Mouse (Mus musculus): ENCODE data around the gene Egln3. TPM values are rescaled to one million over a fixed set of nuclear protein-coding genes. Genes with fewer than 3 reads are reported as not detected.

Egln3 gene
- polyA plus RNA-seq (2015; fragmentation: Nextera tagmentation; extraction: Ambion mirVana) = 1.6 and 1.8 TPM in 2 replicates

DNA sequence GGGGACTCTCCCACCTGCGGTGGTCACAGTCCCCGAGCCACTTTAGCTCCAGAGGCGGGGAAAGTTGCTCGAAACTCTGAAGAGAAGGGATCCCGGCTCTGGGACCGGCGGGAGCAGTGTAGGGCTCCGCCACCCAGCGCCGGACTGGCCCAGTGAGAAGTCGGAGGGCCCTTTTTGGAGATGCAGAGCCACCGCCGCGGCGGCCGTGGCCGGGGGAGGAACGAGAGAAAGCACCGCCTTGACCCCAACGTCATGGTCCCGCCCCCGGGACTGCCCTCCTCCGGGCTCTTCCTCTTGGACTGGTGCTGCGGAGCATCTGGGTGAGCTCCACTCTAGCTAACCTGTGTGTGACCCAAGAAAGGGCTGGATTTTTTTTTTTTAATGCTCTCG, at the start of gene Egln3:
Gene Egln3 (minus strand): TSS at position 205 of the 390 bp plus-strand sequence.
- Histone ChIP-seq H3K36me3 (no peaks in the 10 kb centered on the region), H3K9me3 (replicated peaks) (no peaks in the 10 kb centered on the region), H3K27me3 (peaks cover 45% of the 10 kb centered on the region), H3K27ac (no peak within 1 kb of the TSS), H3K9ac (peak within 1 kb of the TSS; percentile 62), H3K4me2 (peak within 1 kb of the TSS; percentile 80), H3K4me1 (replicated peaks) (peaks cover 19% of the 10 kb centered on the region), H3K4me3 (replicated peaks) (peak within 1 kb of the TSS; percentile 59)
- WGBS (ENCODE audit: insufficient replicate concordance) = under 1% methylated on average over 25 of the region's 25 CpGs
- peak; percentile 83 for ATAC-seq (ENCODE audit: low read depth)
- DNase-seq = peak; percentile 62

DNA sequence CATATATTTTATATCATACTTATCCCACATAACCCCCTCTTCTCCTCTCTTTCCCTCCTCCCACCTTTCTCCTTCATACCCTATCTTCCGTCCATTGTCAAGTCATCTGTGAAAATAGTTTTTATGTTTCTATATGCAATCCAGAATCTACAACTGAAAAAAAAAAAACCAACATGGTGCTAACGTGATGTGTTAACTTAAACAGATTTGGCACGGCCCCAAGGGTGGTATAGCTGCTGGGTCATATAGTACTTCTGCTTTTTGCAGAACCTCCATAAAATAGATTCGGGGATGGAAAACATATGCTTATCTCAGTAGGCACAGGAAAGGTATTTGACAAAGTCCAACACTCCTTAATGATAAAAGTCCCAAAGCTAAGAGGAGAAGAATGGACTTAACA, 49.8 kb upstream of the Egln3 start:
- no peak overlapping the region for H3K9ac ChIP-seq
- H3K27ac ChIP-seq = no peak overlapping the region
- DNase-seq (no peak), ATAC-seq (ENCODE audit: low read depth) (no peak)
- no peaks in the 10 kb centered on the region for H3K36me3 ChIP-seq
- H3K4me3 ChIP-seq (replicated peaks) = no peak overlapping the region
- peaks cover 3% of the 10 kb centered on the region; the same call in 1 of the 2 replicates for H3K4me1 ChIP-seq (replicated peaks)
- H3K4me2 ChIP-seq = no peak overlapping the region
- no peaks in the 10 kb centered on the region for H3K9me3 ChIP-seq (replicated peaks)
- H3K27me3 ChIP-seq = no peaks in the 10 kb centered on the region
- 32% methylated on average over 4 of the region's 4 CpGs for WGBS (ENCODE audit: insufficient replicate concordance)

DNA sequence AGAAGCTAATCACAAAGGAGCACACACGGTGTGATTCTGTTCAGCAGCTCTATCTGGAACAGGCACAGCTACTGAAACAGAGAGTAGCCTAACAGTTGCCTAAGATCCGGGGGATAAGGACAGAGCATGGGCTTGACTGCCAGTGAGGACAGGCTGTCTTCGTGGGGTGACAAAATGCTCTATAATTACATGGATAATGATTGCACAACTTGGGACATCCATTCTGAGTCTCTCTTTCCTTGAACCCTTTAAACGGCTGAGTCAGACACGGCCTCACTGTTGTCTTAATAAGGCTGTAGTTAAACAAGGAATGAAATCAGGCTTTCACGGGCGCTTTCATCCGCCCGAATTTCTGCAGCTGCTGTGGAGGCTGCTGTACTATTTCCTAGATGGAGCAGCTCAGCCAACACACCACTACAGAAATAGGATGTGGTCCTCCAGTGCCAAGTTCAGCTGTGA, 48.3 kb upstream of the Egln3 start:
- peaks cover 3% of the 10 kb centered on the region; the same call in 1 of the 2 replicates for H3K4me1 ChIP-seq (replicated peaks)
- 56% methylated on average over 9 of the region's 9 CpGs for WGBS (ENCODE audit: insufficient replicate concordance)
- H3K27ac ChIP-seq = no peak overlapping the region
- H3K36me3 ChIP-seq = no peaks in the 10 kb centered on the region
- no peaks in the 10 kb centered on the region for H3K27me3 ChIP-seq
- no peaks in the 10 kb centered on the region for H3K9me3 ChIP-seq (replicated peaks)
- H3K9ac ChIP-seq = no peak overlapping the region
- DNase-seq (no peak), ATAC-seq (ENCODE audit: low read depth) (no peak; the same call in 1 of the 2 replicates)
- no peak overlapping the region for H3K4me2 ChIP-seq
- no peak overlapping the region for H3K4me3 ChIP-seq (replicated peaks)

DNA sequence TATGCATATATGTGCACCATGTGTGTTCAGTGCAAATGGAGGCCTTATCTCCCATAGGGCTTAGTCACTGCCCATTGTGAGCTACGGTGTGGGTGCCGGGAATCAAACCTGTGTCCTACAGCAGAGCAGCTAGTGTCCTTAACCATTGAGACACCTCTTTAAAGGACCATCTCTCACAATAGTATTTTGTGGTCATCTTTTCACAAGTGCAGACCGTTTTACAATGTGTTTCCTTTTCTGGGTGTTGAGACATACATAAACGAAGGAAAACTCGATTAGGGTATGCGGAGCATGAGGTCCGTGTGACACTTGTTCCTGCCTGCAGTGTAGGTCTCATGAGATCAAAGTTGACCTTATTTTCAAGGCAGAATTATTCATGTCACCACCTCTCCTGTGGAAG, 44.2 kb upstream of the Egln3 start:
- ATAC-seq (ENCODE audit: low read depth) = no peak
- no peaks in the 10 kb centered on the region for H3K4me1 ChIP-seq (replicated peaks)
- H3K9ac ChIP-seq = no peak overlapping the region
- no peak for DNase-seq
- no peaks in the 10 kb centered on the region for H3K36me3 ChIP-seq
- no peaks in the 10 kb centered on the region for H3K27me3 ChIP-seq
- no peak overlapping the region for H3K4me2 ChIP-seq
- no peak overlapping the region for H3K4me3 ChIP-seq (replicated peaks)
- no peaks in the 10 kb centered on the region for H3K9me3 ChIP-seq (replicated peaks)
- WGBS (ENCODE audit: insufficient replicate concordance) = 75% methylated on average over 7 of the region's 7 CpGs
- no peak overlapping the region for H3K27ac ChIP-seq

DNA sequence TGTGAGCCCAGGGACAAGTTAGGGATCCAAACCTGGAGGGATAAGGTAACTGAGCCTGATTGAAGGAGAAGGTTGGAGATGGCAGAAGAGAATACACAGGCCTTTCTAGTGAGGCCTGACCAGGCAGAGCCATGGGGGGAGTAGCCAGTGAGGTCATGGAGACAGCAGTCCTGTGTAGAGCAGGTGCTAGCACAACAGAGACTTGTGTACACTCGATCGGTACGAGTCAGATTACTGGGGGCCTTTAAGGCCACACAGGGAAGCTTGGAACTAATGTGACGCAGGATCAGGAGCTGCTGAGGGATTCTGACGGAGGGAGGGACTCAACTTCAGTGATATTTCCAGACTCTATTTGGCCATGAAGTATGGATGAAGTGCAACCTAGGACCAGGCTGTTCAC, 39.5 kb upstream of the Egln3 start:
- ATAC-seq (ENCODE audit: low read depth) (no peak), DNase-seq (no peak)
- no peak overlapping the region for H3K4me3 ChIP-seq (replicated peaks)
- H3K27me3 ChIP-seq = no peaks in the 10 kb centered on the region
- WGBS (ENCODE audit: insufficient replicate concordance) = 73% methylated on average over 5 of the region's 5 CpGs
- no peaks in the 10 kb centered on the region for H3K9me3 ChIP-seq (replicated peaks)
- no peaks in the 10 kb centered on the region for H3K4me1 ChIP-seq (replicated peaks)
- H3K27ac ChIP-seq = no peak overlapping the region
- no peaks in the 10 kb centered on the region for H3K36me3 ChIP-seq
- H3K4me2 ChIP-seq = no peak overlapping the region
- H3K9ac ChIP-seq = no peak overlapping the region

DNA sequence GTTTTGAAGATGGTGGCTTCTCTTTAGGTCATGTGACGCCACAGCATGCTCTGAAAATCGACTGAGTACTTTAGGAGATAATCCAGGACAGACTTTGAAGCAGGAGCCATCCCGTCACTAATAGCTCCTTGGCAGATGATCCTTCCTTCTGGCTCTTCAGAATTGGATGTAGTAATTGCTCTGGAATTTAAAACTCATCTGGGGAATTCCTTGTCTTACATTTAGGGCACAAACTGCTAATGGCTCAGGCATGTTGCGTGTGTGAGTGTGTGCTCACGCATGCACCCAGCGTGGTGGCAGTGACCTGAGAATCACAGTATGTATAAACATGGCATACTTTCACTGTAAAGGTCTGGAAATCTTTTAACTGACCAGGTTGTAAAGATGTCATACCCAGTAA, 38.3 kb upstream of the Egln3 start:
- Histone ChIP-seq H3K4me2 (no peak overlapping the region), H3K27me3 (no peaks in the 10 kb centered on the region), H3K9me3 (replicated peaks) (no peaks in the 10 kb centered on the region), H3K4me1 (replicated peaks) (no peaks in the 10 kb centered on the region), H3K36me3 (no peaks in the 10 kb centered on the region), H3K27ac (no peak overlapping the region), H3K9ac (no peak overlapping the region), H3K4me3 (replicated peaks) (no peak overlapping the region)
- DNase-seq = no peak
- no peak for ATAC-seq (ENCODE audit: low read depth)
- WGBS (ENCODE audit: insufficient replicate concordance) = 73% methylated on average over 6 of the region's 6 CpGs

DNA sequence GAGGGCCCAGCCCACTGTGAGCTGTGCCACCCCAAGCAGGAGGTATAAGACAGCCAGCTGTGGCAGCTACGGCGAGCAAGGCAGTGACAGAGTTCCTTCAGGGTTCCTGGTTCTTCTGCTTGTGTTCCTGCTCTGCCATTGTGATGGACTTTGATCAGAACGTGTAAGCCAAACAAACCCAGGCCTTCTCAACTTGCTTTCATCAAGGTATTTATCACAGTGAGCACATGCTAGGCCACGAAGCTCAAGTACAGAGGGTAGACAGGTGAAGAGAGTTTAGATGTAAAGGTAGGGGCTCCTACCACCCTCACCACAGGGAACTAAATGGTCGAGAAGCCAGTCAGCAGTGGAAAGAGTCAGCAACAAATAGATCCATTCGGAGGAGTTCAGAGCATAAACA, 30.1 kb upstream of the Egln3 start:
- Histone ChIP-seq H3K9ac (no peak overlapping the region), H3K27me3 (no peaks in the 10 kb centered on the region), H3K4me2 (no peak overlapping the region), H3K4me1 (replicated peaks) (no peaks in the 10 kb centered on the region), H3K27ac (no peak overlapping the region), H3K9me3 (replicated peaks) (no peaks in the 10 kb centered on the region), H3K36me3 (no peaks in the 10 kb centered on the region), H3K4me3 (replicated peaks) (no peak overlapping the region)
- 56% methylated on average over 6 of the region's 6 CpGs for WGBS (ENCODE audit: insufficient replicate concordance)
- DNase-seq = no peak
- ATAC-seq (ENCODE audit: low read depth) = no peak

DNA sequence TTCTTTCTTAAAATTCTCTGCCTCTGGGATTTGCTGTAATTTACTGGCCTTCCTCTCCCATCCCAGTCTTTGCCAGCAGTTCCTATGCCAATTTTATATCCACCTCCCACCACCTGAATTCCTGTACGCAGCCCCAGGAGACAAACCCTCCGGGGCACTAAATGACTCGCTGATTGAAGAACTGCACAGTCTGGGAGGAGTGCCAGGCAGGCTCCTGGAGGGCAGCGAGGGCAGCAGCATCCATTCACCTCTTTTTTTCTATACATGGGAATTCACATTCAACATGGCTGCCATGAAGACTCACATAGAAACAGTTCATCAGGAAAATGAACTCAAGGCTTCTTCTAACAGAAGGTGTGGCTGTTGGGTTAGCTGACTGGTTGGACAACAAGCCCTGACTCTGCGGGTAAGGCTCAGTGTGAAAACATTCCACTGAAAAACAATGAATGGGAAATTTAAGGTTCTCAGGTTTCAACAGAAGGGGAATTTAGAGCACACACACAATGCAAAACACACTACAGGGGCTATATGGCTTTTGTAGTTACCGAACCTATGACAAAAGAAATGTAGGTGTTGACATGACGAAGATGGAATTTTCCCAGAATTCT, 29.4 kb upstream of the Egln3 start:
- H3K9ac ChIP-seq = no peak overlapping the region
- H3K9me3 ChIP-seq (replicated peaks) = no peaks in the 10 kb centered on the region
- H3K27ac ChIP-seq = no peak overlapping the region
- H3K4me3 ChIP-seq (replicated peaks) = no peak overlapping the region
- no peaks in the 10 kb centered on the region for H3K36me3 ChIP-seq
- no peaks in the 10 kb centered on the region for H3K27me3 ChIP-seq
- H3K4me1 ChIP-seq (replicated peaks) = no peaks in the 10 kb centered on the region
- DNase-seq (no peak), ATAC-seq (ENCODE audit: low read depth) (no peak)
- no peak overlapping the region for H3K4me2 ChIP-seq
- WGBS (ENCODE audit: insufficient replicate concordance) = 63% methylated on average over 7 of the region's 7 CpGs

DNA sequence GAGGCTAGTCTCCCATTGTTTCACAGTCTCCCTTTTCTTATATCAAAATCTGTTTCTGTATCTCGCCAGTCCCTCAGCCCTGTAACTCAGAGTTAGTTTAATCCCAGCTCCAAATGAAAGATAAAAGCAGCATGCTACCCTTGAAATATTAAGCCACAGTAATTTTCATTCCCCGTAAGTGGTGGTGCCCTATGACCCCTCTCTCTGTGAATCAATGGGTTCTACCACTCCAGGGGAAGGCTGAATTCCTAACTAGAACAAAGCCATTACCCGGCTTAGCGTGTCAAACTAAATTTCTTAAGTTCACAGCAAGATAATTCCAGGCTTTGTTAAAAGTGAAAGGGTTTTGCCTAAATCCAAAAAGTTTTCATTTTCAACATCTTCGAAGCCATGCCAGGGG, 28.8 kb upstream of the Egln3 start:
- Histone ChIP-seq H3K4me1 (replicated peaks) (no peaks in the 10 kb centered on the region), H3K9ac (no peak overlapping the region), H3K4me3 (replicated peaks) (no peak overlapping the region), H3K9me3 (replicated peaks) (no peaks in the 10 kb centered on the region), H3K27ac (no peak overlapping the region), H3K4me2 (no peak overlapping the region), H3K27me3 (no peaks in the 10 kb centered on the region), H3K36me3 (no peaks in the 10 kb centered on the region)
- ATAC-seq (ENCODE audit: low read depth) (no peak), DNase-seq (no peak)
- WGBS (ENCODE audit: insufficient replicate concordance) = 73% methylated on average over 5 of the region's 5 CpGs

DNA sequence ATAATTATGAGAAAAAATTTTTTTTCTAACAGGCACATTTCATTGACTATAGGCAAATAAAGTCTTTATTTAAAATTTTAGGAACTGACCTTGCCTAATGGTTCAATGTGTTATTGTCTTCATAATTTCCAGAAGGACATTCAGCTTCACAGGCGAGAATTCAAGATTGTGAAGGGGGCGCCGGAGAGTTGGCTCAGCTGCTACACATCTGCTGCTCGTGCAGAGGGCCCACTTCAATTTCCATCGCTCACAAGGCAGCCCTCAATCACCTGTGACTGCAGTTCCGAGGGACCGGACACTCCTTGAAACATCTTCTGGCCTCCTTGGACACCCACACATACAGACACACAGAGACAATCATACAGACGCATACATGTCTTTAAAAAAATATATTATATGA, 23.9 kb upstream of the Egln3 start:
- no peak overlapping the region for H3K4me2 ChIP-seq
- H3K27me3 ChIP-seq = no peaks in the 10 kb centered on the region
- DNase-seq (no peak), ATAC-seq (ENCODE audit: low read depth) (no peak)
- H3K9me3 ChIP-seq (replicated peaks) = no peaks in the 10 kb centered on the region
- no peaks in the 10 kb centered on the region for H3K36me3 ChIP-seq
- H3K4me1 ChIP-seq (replicated peaks) = no peaks in the 10 kb centered on the region
- 70% methylated on average over 8 of the region's 8 CpGs for WGBS (ENCODE audit: insufficient replicate concordance)
- no peak overlapping the region for H3K4me3 ChIP-seq (replicated peaks)
- no peak overlapping the region for H3K9ac ChIP-seq
- H3K27ac ChIP-seq = no peak overlapping the region

DNA sequence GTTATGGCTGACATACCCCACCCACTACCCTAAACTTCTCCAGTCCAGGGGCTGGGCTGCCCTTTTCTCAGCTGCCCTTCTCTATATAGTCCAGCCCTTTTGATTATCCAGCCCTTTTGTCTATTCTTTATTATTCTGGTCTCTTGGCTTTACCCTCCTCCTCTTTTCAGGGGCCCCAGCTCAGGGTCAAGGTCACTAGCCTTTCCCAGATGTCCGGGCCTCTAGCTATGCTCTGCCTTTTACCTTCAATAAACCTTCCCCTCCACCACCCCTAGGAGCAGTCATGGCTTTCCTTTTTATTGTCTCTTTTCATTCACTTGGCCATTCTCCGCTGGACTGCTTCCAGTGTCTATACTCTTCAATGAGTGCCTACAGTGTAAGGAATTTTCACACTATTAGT, 22.7 kb upstream of the Egln3 start:
- Histone ChIP-seq H3K9ac (no peak overlapping the region), H3K27ac (no peak overlapping the region), H3K36me3 (no peaks in the 10 kb centered on the region), H3K4me1 (replicated peaks) (no peaks in the 10 kb centered on the region), H3K4me3 (replicated peaks) (no peak overlapping the region), H3K4me2 (no peak overlapping the region), H3K27me3 (no peaks in the 10 kb centered on the region), H3K9me3 (replicated peaks) (no peaks in the 10 kb centered on the region)
- WGBS (ENCODE audit: insufficient replicate concordance) = 61% methylated on average over 2 of the region's 2 CpGs
- DNase-seq = no peak
- no peak for ATAC-seq (ENCODE audit: low read depth)

DNA sequence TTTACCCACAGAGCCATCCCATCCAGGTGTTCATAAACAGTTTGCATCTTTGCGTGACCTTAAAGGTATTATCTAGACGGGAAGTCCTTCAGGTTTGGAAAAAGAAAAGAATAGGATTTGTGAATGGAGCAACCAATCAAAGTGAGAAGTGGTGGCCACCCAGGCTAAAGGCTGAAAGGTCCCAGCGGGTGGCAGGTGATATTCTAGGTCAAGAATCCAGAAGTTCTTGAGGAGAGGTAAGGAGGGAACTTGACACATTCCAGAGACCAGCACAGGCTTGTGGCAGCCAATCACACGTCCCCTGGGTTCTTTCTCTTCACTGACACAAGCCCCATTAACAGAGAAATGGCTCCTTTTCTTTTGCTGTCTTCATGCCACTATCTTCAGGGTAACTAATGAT, 21.9 kb upstream of the Egln3 start:
- Histone ChIP-seq H3K9ac (no peak overlapping the region), H3K4me2 (no peak overlapping the region), H3K4me3 (replicated peaks) (no peak overlapping the region), H3K27me3 (no peaks in the 10 kb centered on the region), H3K36me3 (no peaks in the 10 kb centered on the region), H3K9me3 (replicated peaks) (no peaks in the 10 kb centered on the region), H3K27ac (no peak overlapping the region), H3K4me1 (replicated peaks) (no peaks in the 10 kb centered on the region)
- no peak for ATAC-seq (ENCODE audit: low read depth)
- WGBS (ENCODE audit: insufficient replicate concordance) = 59% methylated on average over 4 of the region's 4 CpGs
- no peak for DNase-seq

Data from liver, embryonic 13.5 days (tissue).